Mouse (Mus musculus) neural tube, embryonic 13.5 days (tissue): Measurements from ENCODE around the gene Lenep. TPM values are rescaled to one million over a fixed set of nuclear protein-coding genes. Genes with fewer than 3 reads are reported as not detected.

Source experiments
- ATAC-seq: fragments of 200-750 bp; cut with Nextera tagmentation; 2 replicates; pipeline ENCODE4 v1.8.0; 2017; ENCODE audit warnings: low read depth, mild to moderate bottlenecking, moderate TSS enrichment, moderate library complexity
- H3K27ac ChIP-seq: fragments of 300-500 bp; sonication (generic); replicated peaks from 2 replicates; pipeline ENCODE4 v1.5.1; 2015; ENCODE audit warnings: moderate library complexity, mild to moderate bottlenecking, inconsistent platforms
- H3K27me3 ChIP-seq: fragments of 300-500 bp; sonication (generic); 2 replicates; pipeline ENCODE4 v1.6.1; 2015; ENCODE audit warnings: mild to moderate bottlenecking, inconsistent platforms
- H3K36me3 ChIP-seq: fragments of 300-500 bp; sonication (generic); 2 replicates; pipeline ENCODE4 v1.6.1; 2015; ENCODE audit warnings: mild to moderate bottlenecking, inconsistent platforms
- H3K4me1 ChIP-seq: fragments of 300-500 bp; sonication (generic); replicated peaks from 2 replicates; pipeline ENCODE4 v1.6.1; 2015; ENCODE audit warnings: inconsistent platforms
- H3K4me2 ChIP-seq: fragments of 300-500 bp; sonication (generic); 2 replicates; pipeline ENCODE4 v1.6.1; 2015; ENCODE audit warnings: inconsistent platforms, mild to moderate bottlenecking, moderate library complexity
- H3K4me3 ChIP-seq: fragments of 300-500 bp; sonication (generic); 2 replicates; pipeline ENCODE4 v1.5.1; 2015; ENCODE audit warnings: mild to moderate bottlenecking, inconsistent platforms
- H3K9ac ChIP-seq: fragments of 300-500 bp; sonication (generic); 2 replicates; pipeline ENCODE4 v1.6.1; 2015; ENCODE audit warnings: moderate library complexity, mild to moderate bottlenecking, inconsistent platforms
- H3K9me3 ChIP-seq: fragments of 300-500 bp; sonication (generic); 2 replicates; pipeline ENCODE4 v1.6.1; 2016; ENCODE audit warnings: inconsistent platforms
- WGBS: fragments of 180-500 bp; shearing (Covaris S2); methylation state at CpG from one replicate; pipeline ENCODE4 v1.1.7; 2015; 5-methylcytosine and 5-hydroxymethylcytosine counted together
- polyA plus RNA-seq: library from polyadenylated mRNA; unstranded; fragments of >200 nt; fragmentation: Nextera tagmentation; extraction: Ambion mirVana; gene quantifications from 2 replicates; pipeline ENCODE4 v1.2.1, GENCODE M21; 2015

Lenep gene
- 0.84 and 2.6 TPM in 2 replicates for polyA plus RNA-seq

- H3K27me3 ChIP-seq: no peaks in the 10 kb centered on the region
- peaks cover 6% of the 10 kb centered on the region; the same call in 1 of the 2 replicates for H3K4me1 ChIP-seq
- peaks cover 65% of the 10 kb centered on the region for H3K36me3 ChIP-seq
- no peak within 1 kb of the TSS for H3K27ac ChIP-seq
- WGBS: 83% methylated on average over 5 of the region's 5 CpGs
- H3K9ac ChIP-seq: no peak within 1 kb of the TSS
- ATAC-seq: no peak
- no peaks in the 10 kb centered on the region for H3K9me3 ChIP-seq
- H3K4me2 ChIP-seq: no peak within 1 kb of the TSS
- H3K4me3 ChIP-seq: no peak within 1 kb of the TSS
Observed at GRCm38 (mm10) chr3:89402693-89403092, at the start of gene Lenep. TSS of gene Lenep (minus strand) at chr3:89402793.

DNA sequence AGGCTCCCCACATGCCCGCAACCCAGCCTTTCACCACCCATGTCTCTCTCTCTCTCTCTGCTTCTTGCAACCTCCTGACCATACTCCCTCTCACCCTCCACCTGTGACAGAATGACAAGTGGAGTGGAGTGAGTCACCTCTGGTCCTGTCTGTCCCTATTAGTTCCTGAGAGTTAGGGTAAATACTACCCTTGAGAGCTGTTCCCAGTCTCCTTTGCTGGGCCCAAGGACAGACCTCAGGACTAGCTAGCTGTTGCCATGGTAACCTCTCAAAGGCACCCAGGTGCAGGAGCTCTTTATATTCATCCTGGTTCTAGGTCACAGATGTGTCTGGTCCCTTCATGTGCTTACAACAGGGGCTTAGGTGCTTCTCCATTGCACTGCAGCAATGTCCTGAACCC lies 49.3 kb upstream of the Lenep start:
- no peak overlapping the region; the same call in 1 of the 2 replicates for H3K9ac ChIP-seq
- no peak overlapping the region for H3K4me2 ChIP-seq
- peaks cover 14% of the 10 kb centered on the region; the same call in 1 of the 2 replicates for H3K4me1 ChIP-seq
- no peak overlapping the region for H3K4me3 ChIP-seq
- WGBS: 94% methylated on average over 1 of the region's 1 CpGs
- no peaks in the 10 kb centered on the region for H3K36me3 ChIP-seq
- H3K27me3 ChIP-seq: no peaks in the 10 kb centered on the region
- H3K9me3 ChIP-seq: no peaks in the 10 kb centered on the region
- no peak overlapping the region for H3K27ac ChIP-seq
- no peak for ATAC-seq

GRCm38 (mm10) chr3:89449541-89449940 lies 46.9 kb upstream of the Lenep start:
- Histone ChIP-seq H3K4me1 (peaks cover 14% of the 10 kb centered on the region; the same call in 1 of the 2 replicates), H3K9ac (0 out of 2 replicates have a peak overlapping the region, but pooled peaks have one; percentile 8), H3K4me3 (no peak overlapping the region), H3K4me2 (no peak overlapping the region), H3K36me3 (no peaks in the 10 kb centered on the region), H3K27ac (no peak overlapping the region), H3K27me3 (no peaks in the 10 kb centered on the region), H3K9me3 (no peaks in the 10 kb centered on the region)
- ATAC-seq: peak; percentile 60
- 37% methylated on average over 7 of the region's 7 CpGs for WGBS

DNA sequence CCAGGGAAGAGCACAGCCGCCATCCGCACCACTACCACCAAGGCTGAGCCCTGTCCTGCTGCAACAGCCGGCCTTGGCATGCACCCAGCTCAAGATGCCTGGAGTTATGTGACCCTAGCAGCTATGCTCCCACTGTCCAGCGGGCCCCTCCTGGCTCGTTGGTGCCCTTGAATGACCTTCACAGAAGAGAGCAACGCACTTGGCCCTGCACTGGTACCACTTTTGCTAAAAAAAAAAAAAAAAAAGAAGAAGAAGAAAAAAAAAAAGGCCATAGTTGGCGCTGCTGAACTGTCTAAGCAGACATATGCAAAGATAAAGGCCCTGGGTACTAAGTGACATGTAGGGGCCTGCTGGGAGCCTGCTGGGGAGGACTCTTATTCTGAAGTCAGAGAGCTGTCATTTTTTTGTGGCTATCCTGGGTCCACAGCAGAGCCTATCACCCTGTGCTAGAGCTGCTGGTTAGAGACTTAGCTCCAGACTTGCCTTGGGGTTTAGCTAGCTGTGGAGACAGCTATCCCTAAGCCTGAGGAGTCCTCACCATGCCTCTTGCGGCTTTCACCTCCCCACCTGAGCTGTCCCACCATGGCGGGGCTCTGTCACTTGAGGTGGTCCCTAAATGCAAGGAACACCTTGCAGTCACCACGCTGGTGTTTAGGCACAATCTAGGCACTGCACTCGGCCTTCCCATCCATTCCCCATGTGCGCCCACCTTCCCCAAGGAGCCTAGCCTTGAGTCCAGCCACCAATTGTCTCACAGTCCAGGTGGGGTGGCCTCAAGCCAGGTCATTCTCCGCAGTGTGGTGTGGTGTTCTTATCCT lies 46.3 kb upstream of the Lenep start:
- Histone ChIP-seq H3K27ac (no peak overlapping the region), H3K9ac (0 out of 2 replicates have a peak overlapping the region, but pooled peaks have one; percentile 8), H3K36me3 (no peaks in the 10 kb centered on the region), H3K4me1 (peaks cover 14% of the 10 kb centered on the region; the same call in 1 of the 2 replicates), H3K4me2 (no peak overlapping the region), H3K9me3 (no peaks in the 10 kb centered on the region), H3K27me3 (no peaks in the 10 kb centered on the region), H3K4me3 (no peak overlapping the region)
- ATAC-seq: peak; percentile 29
- 75% methylated on average over 13 of the region's 13 CpGs for WGBS

DNA sequence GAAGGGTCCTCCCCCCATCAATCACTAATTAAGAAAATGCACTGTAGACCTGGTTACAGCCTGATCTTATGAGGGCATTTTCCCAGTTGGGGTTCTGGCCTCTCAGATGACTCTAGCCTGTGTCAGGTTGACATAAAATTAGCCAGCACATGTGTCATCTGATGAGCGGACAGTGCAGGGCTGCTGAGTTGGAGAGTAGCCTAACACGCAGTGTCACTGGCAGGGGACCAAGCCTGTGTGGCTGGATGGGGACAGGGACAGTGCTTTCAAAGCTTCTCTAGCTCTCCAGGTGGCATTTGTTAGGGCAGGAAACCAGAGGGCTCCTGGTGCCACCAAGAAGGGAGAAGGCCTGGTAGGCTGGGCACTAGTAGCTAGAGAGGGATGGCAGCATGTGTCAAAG lies 38.1 kb upstream of the Lenep start:
- no peak for ATAC-seq
- H3K4me3 ChIP-seq: no peak overlapping the region
- no peak overlapping the region for H3K4me2 ChIP-seq
- H3K4me1 ChIP-seq: peaks cover 16% of the 10 kb centered on the region
- no peaks in the 10 kb centered on the region for H3K36me3 ChIP-seq
- H3K9ac ChIP-seq: no peak overlapping the region
- H3K9me3 ChIP-seq: no peaks in the 10 kb centered on the region
- WGBS: 97% methylated on average over 2 of the region's 2 CpGs
- H3K27me3 ChIP-seq: no peaks in the 10 kb centered on the region
- H3K27ac ChIP-seq: no peak overlapping the region

- whole genome bisulfite sequencing: 26% methylated on average over 5 of the region's 5 CpGs
Observed at GRCm38 (mm10) chr3:89437269-89437668, 34.7 kb upstream of the Lenep start.

DNA sequence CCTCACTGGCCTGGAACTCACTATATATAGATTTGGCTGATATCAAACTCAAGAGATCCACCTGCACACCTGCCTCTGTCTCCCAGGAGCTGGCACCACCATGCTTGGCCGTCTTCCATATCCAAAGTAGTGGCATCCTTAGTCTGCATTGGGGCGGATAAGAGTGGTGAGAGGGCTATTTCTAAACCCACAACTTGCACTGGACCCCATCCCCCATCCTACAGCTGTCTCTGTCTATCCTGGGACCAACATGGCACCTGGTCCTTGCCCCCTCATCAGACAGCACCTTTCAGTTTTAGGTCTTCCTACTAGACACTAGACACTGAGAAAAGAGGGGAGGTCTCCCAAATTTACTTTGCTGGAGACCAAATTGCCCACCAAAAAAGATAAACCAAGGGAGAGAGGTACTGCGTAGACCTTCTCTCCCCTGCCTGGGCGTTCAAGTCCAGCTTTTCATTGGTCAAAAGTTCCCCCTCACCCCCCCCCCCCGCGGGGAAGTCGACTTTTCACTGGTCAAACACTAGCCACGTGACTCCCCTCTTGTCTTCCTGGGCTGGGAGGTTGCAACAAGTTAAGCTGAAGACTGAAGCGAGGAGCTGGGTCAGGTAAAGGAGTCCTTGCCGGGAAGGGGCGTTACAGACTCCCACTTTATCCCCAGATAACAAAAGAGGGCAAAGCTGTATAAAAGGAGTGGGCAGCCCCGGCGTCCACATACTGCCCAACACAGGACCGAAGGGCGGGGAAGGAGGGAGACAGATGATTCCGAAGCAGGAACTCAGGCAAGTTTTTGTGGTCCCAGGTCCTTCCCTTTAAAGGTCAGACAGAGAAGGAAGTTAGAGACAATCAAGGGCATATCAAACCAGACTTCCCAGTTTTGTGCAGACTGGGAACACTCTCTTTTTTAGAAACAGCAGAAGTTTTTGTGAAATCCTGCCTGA lies 33.9 kb upstream of the Lenep start, which contains the start of gene Pbxip1:
Pbxip1 (plus strand) TSS at position 531 of the 938 bp plus-strand sequence.
- H3K4me3 ChIP-seq: peak within 1 kb of the TSS; percentile 36
- H3K27ac ChIP-seq: no peak within 1 kb of the TSS; the same call in 1 of the 2 replicates
- H3K36me3 ChIP-seq: peaks cover 27% of the 10 kb centered on the region
- peak; percentile 66 for ATAC-seq
- peak within 1 kb of the TSS; percentile 62 for H3K9ac ChIP-seq
- H3K4me1 ChIP-seq: peaks cover 37% of the 10 kb centered on the region
- H3K4me2 ChIP-seq: peak within 1 kb of the TSS; percentile 47
- H3K27me3 ChIP-seq: no peaks in the 10 kb centered on the region
- no peaks in the 10 kb centered on the region for H3K9me3 ChIP-seq
- WGBS: 5% methylated on average over 16 of the region's 16 CpGs

More at GRCm38 (mm10) chr3:89437269-89437668, 34.7 kb upstream of the Lenep start:
- Histone ChIP-seq H3K27me3 (no peaks in the 10 kb centered on the region), H3K9ac (peak overlapping the region; percentile 62), H3K27ac (no peak overlapping the region), H3K9me3 (no peaks in the 10 kb centered on the region), H3K4me1 (peaks cover 29% of the 10 kb centered on the region), H3K4me2 (peak overlapping the region; percentile 47), H3K4me3 (peak overlapping the region; percentile 36), H3K36me3 (peaks cover 26% of the 10 kb centered on the region)
- no peak for ATAC-seq

GRCm38 (mm10) chr3:89435041-89435440 lies 32.4 kb upstream of the Lenep start:
- peaks cover 27% of the 10 kb centered on the region for H3K36me3 ChIP-seq
- no peak overlapping the region for H3K4me2 ChIP-seq
- peaks cover 46% of the 10 kb centered on the region for H3K4me1 ChIP-seq
- WGBS: 71% methylated on average over 7 of the region's 7 CpGs
- H3K4me3 ChIP-seq: no peak overlapping the region
- no peaks in the 10 kb centered on the region for H3K27me3 ChIP-seq
- no peak for ATAC-seq
- H3K9me3 ChIP-seq: no peaks in the 10 kb centered on the region
- no peak overlapping the region for H3K9ac ChIP-seq
- no peak overlapping the region for H3K27ac ChIP-seq

- H3K4me1 ChIP-seq: peaks cover 46% of the 10 kb centered on the region
- H3K4me3 ChIP-seq: no peak overlapping the region
- H3K27me3 ChIP-seq: no peaks in the 10 kb centered on the region
- no peak overlapping the region for H3K9ac ChIP-seq
- H3K9me3 ChIP-seq: no peaks in the 10 kb centered on the region
- H3K36me3 ChIP-seq: peaks cover 27% of the 10 kb centered on the region
- ATAC-seq: no peak
- H3K27ac ChIP-seq: peak overlapping the region; percentile 42; the same call in 1 of the 2 replicates
- H3K4me2 ChIP-seq: no peak overlapping the region
- WGBS: 84% methylated on average over 11 of the region's 11 CpGs
Observed at GRCm38 (mm10) chr3:89434532-89434931, 31.9 kb upstream of the Lenep start.

- H3K27me3 ChIP-seq: no peaks in the 10 kb centered on the region
Observed at GRCm38 (mm10) chr3:89432606-89433005, 30.0 kb upstream of the Lenep start.

GRCm38 (mm10) chr3:89430171-89431159 lies 27.9 kb upstream of the Lenep start, which contains the start of gene Pygo2:
TSS of gene Pygo2 (plus strand) at chr3:89430214.
- WGBS: 3% methylated on average over 68 of the region's 68 CpGs

More at GRCm38 (mm10) chr3:89432606-89433005, 30.0 kb upstream of the Lenep start:
- peaks cover 46% of the 10 kb centered on the region for H3K4me1 ChIP-seq
- peaks cover 29% of the 10 kb centered on the region for H3K36me3 ChIP-seq
- H3K9me3 ChIP-seq: no peaks in the 10 kb centered on the region
- H3K9ac ChIP-seq: no peak overlapping the region
- H3K4me3 ChIP-seq: no peak overlapping the region
- H3K4me2 ChIP-seq: no peak overlapping the region
- H3K27ac ChIP-seq: no peak overlapping the region
- WGBS: 91% methylated on average over 8 of the region's 8 CpGs
- ATAC-seq: no peak

More at GRCm38 (mm10) chr3:89430171-89431159, 27.9 kb upstream of the Lenep start, which contains the start of gene Pygo2:
- Histone ChIP-seq H3K36me3 (peaks cover 41% of the 10 kb centered on the region), H3K4me2 (peak within 1 kb of the TSS; percentile 80), H3K27ac (peak within 1 kb of the TSS; percentile 86), H3K9ac (peak within 1 kb of the TSS; percentile 87), H3K27me3 (no peaks in the 10 kb centered on the region), H3K4me1 (peaks cover 30% of the 10 kb centered on the region), H3K9me3 (no peaks in the 10 kb centered on the region), H3K4me3 (peak within 1 kb of the TSS; percentile 73)
- peak; percentile 97 for ATAC-seq
